Mouse (Mus musculus) right cerebral cortex, postnatal 36 days (tissue): ENCODE measurements at regions not wholly inside any gene's neighbourhood (a gene's known extent, or its start where the extent isn't known, plus 50 kb on each side); places are given as distances from the start of the nearest gene placed in this dataset.

Experiments
- DNase-seq, 2 experiments: peaks; one replicate each; pipeline ENCODE4 v3.0.0; 2022; ENCODE audit warnings: low spot score in 2 of 2, mixed read lengths in 1 of 2

GRCm38 (mm10) chr12:70589315-70589742, 136.4 kb downstream of the Tmx1 start:
- DNase-seq: no peak

GRCm38 (mm10) chr12:70590456-70591050, 137.7 kb downstream of the Tmx1 start:
- DNase-seq: no peak

DNA sequence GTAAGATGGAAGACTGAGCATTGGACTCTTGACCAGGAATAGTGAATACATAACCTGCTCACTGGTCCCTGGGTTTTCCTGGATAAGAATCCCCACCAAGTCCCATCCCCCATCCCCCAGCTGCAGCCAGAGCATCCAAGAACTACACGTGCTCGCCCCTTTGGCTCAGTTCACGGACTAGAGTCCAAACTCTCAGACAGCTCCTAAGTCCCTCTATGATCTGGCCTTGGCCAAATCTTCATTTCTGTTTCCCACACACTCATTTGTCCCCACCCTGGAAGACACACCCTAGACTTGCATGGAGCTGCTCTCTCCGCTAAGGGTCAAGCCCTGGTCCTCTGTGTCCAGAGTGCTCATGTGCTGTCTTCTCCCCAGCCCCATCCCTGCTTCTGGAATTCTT, 139.9 kb downstream of the Tmx1 start:
- DNase-seq: no peak

- no peak for DNase-seq
Observed at GRCm38 (mm10) chr12:70598211-70598701, 145.4 kb downstream of the Tmx1 start.

- no peak for DNase-seq
Observed at GRCm38 (mm10) chr12:70599731-70600130, 146.8 kb downstream of the Tmx1 start.

GRCm38 (mm10) chr12:70603869-70604268, 151.0 kb downstream of the Tmx1 start:
- no peak for DNase-seq

GRCm38 (mm10) chr12:70608672-70609071, 155.8 kb downstream of the Tmx1 start:
- no peak for DNase-seq

DNA sequence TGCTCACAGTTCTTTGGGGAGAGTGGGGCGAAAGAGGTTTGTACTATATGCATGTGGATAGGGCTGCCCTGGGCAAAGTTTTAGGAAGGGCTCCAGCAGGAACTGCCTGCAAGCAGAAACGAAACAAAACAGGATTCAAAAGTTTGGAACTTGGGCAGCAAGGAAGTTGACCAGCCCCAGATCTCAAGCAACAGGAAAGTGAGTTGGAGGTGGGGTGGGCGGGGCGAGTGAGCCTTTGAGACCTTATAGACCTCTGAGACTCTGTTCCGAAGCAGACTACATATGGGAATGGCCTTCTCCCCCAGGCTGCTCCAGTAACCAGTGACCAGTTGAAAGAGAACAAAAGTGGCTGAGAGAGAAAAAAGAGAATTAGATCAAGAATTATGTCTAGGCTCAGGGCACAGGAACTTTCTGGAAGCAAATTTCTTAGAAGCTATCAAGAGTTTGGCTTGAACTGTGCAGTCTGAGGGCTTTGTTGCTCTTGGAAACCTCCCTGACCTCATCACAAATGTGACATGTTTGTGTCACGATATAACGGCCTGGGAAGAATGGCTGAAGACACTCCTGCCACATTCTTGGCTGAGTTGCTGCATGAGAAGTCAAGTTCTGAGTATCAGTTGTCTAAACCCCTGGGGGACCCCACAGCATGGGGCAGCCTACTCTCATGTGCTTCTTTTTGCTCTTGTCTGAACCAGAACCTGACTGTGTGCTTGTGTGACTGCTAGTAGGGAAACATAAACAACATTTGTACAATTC, 156.4 kb downstream of the Tmx1 start:
- no peak for DNase-seq

DNA sequence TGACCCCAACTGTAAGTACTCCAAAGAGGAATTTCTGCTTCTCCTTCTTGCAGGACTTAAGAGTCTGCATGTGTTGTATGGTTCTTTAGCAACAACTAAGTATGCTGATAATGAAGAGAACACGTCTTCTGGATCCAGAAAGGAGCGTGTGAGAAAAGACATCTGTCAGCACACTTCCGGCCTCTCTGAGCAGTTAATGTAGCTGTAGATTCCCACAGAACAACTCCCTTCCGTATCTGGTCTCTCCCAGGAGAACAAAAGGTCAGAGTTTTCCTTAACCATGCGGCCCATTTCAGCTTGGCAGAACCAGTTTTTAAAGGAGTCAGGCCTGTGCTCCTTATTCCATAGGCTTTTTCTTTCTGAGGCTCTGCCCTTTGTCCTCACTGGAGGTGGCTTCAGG, 159.0 kb downstream of the Tmx1 start:
- DNase-seq: no peak

- DNase-seq: no peak
Observed at GRCm38 (mm10) chr12:70613244-70613643, 160.3 kb downstream of the Tmx1 start.

- DNase-seq: no peak
Observed at GRCm38 (mm10) chr12:70614101-70614500, 161.2 kb downstream of the Tmx1 start.

DNA sequence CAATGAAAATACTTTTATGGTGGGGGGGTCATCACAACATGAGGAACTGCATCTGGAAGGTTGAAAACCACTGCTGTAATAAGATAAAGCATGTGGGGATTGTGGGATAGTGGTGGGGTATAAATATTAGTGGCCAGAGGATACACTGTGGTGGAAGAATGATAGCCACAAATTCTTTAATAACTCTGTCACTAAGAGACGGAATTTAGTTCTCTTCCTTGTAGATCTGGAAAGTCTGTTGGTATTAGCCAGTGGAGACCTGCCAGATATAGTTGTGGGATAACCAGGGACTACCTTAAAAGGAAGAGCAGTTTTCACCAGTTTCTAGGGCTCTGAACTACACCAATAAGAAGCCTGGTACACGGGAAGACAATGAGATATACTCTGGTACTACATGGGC, 161.8 kb downstream of the Tmx1 start:
- no peak for DNase-seq

GRCm38 (mm10) chr12:70615123-70615522, 162.2 kb downstream of the Tmx1 start:
- DNase-seq: no peak

DNA sequence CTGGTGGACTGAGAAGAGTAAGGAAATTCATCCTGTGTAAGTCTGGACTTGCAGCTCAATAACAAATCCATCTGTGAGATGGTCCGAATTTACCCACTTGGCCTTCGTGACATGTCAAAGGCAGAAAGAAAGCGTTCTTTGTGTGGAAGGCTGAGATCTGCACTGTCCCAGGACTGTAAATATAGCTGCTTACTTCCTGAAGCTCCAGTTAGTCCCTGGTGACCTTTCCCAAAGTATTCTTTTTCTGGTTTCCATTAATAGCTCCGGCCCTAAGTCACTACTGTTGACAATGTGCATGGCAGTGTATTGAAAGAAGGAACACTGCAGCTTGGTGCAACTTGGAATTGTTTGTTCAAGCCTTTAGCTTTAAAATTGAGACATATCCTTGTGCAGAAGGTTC, 163.2 kb downstream of the Tmx1 start:
- DNase-seq: no peak

DNA sequence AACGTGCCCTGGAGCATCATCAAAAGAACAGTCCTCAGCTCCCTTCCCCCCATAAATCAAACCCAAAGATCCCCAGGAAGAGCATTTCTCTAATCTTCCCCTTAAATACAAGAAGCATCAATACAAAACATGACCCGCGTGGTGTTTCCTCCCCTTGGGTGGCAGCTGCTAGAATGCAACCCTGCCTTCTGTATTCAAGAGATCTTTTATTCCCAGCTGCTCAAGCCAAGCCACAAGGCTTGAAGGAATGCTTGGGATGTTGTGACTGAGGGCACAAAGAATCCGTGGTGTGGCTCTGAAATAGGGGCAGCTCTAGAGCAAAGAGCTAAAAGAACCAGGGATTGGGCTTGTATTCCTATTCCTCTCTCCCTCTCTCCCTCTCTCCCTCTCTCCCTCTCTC, 163.6 kb downstream of the Tmx1 start:
- DNase-seq: no peak

GRCm38 (mm10) chr12:70617024-70617423, 164.1 kb downstream of the Tmx1 start:
- DNase-seq: no peak

- no peak for DNase-seq
Observed at GRCm38 (mm10) chr12:70617979-70618378, 165.1 kb downstream of the Tmx1 start.

DNA sequence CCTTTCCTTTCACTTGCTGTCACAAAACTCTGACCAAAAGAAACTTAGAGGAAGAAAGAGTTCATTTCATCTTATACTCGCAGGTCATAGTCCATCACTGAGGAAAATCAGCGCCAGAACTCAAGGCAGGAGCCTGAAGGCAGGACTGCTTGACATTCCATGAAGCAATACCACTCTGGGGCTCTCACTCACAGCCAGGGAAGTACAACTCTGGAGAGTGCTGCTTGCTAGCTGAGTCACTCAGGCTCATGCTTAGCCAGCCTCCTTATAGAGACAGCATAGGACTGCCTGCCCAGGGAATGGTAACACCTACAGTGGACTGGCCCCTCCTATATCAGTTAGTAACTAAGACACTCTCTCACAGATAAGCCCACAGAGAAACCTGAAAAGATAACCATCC, 166.5 kb downstream of the Tmx1 start:
- DNase-seq: no peak

- no peak for DNase-seq
Observed at GRCm38 (mm10) chr12:70622019-70622418, 169.1 kb downstream of the Tmx1 start.

GRCm38 (mm10) chr12:70624298-70624980, 171.5 kb downstream of the Tmx1 start:
- DNase-seq: peak; percentile 59

GRCm38 (mm10) chr12:70627638-70628037, 174.7 kb downstream of the Tmx1 start:
- no peak for DNase-seq
